Mouse (Mus musculus) gastrocnemius, postnatal 14 days (tissue): ENCODE data around the gene Ccnyl1. TPM values are rescaled to one million over a fixed set of nuclear protein-coding genes. Genes with fewer than 3 reads are reported as not detected.
A peak's percentile ranks its signal among the peaks of the same experiment; 100 is the strongest.
"Not testable (repeated sequence)": the region's sequence is repeated elsewhere in the genome, so short reads cannot be mapped to it uniquely, and the experiment has no call there.

Source experiments
- DNase-seq: peaks from one replicate; pipeline ENCODE4 v3.0.0; 2021; ENCODE audit warnings: mixed read lengths
- intact Hi-C: fragments of 180-260 bp; cut with DNase I; formaldehyde crosslinking; loops from one replicate; pipeline ENCODE4 v1.15.1; 2025; ENCODE audit warnings: low total_unique reads
- long read RNA-seq, 2 experiments: library from polyadenylated mRNA; stranded (forward); transcript quantifications; one replicate each; pipeline ENCODE4 v2.0.0; 2021
- total RNA-seq, 2 experiments: library from RNA; stranded (reverse); gene quantifications; 2 replicates each; pipeline ENCODE4 v1.2.3; 2021

Ccnyl1 gene
- 10 to 100 TPM; 17.6 to 22.7 TPM for total RNA-seq
- long read RNA-seq, experiment 1, transcript Ccnyl1-201 (10 exons, 2,923 nt) = major isoform, 5 of 7 reads
- long read RNA-seq, experiment 1, partial matches to known transcripts = 0 of 7 reads
- long read RNA-seq, experiment 1, other reads (novel, unspliced or antisense) = 2 of 7 reads
- long read RNA-seq, experiment 2, partial matches to known transcripts = 0 of 7 reads
- long read RNA-seq, experiment 2, other reads (novel, unspliced or antisense) = 4 of 7 reads

DNA sequence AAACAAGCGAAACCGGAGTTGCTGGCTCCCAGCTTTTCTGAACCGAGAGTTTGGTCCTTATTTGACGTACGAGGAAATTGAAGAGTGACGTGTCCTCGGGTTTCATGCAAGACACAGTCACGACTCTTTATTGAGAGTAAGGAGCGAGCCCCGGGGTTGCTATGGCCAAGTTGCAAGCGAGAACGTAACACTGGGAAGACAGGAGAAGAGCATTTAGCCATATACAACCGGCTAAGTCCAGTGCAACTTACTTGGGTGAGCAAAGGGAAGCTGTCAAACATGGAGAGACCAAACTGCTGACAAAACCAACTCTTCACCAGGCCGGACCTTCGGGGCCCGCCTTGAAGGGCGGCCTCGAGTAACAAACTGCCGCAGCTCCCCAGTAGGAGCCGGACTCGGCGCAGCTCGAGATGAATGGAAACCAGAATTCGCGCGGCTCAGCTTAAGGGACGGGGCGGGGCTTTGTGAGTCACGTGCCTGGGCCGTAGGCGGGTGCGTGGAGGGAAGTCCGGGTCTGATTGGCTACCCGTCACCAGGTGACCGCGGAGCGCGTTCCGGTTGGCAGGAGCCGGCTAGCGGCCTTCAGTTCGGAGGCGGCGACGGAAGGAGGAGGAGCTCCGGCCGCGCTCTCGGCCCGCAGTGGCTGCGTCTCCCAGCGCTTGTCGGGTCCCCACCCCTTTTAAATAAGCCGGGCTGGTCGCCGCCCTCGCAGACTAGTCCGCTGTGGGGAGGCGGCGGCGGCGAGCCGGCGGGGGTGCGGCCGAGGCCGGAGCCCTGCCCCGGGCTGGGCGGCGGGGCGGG, at the start of gene Ccnyl1:
Gene Ccnyl1 (plus strand): TSS at position 243 of the 801 bp plus-strand sequence.
- intact Hi-C loops = no loop called here

DNA sequence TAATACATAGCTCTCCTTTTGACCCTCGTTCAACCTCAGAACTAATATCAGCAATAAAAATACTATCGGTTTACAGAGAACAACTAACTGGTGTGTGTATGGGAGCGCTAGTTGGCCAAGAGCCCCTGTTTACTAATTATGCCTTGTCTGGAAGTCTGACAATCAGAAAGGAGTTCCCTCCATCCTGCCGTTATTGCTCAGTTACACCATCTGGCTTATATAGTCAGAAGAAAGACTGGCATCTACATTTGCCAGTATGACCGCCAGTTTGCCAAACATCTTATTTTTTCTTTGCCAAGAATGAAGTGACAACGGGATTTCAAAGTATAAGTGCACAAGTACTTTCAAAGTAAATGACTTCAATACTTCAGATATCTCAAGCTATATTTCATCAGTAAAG, 49.2 kb upstream of the Ccnyl1 start:
- no peak for DNase-seq
- intact Hi-C loops = no loop called here

More for the DNA sequence above, at the start of gene Ccnyl1:
- peak; percentile 99 for DNase-seq

DNA sequence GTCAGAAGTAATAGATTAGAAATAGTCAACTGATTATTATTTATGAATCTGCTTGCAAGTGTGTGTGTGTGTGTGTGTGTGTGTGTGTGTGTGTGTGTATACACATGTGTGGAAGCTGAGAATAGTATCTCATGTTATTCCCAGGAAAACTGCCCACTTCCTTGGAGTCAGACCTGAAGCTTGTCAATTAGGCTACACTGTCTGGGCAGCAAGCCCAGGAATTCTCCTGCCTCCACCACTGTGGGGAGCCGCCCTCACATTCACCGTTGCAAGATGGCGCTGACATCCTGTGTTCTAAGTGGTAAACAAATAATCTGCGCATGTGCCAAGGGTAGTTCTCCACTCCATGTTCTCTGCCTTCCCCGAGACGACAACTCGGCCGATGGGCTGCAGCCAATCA, 47.7 kb upstream of the Ccnyl1 start:
- DNase-seq, intact Hi-C loops: not testable (repeated sequence)

DNA sequence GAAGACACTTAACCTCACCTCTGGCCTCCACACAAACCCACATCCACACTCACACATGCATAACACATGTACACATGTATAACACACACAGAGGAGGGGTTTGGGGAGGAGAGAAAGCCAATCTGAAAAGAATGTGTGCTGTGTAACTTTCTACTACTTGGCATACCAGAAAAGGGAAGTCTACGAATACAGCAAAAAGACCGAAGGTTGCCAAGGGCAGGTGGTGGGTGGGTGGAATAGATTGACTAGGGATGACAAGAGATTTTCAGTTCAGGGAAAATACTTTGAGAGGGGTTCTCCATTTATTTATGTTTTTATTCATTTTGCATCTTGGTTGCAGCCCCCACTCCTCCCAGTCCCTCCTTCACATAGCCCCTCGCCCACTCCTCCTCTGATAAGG, 45.7 kb upstream of the Ccnyl1 start:
- intact Hi-C loops = no loop called here
- no peak for DNase-seq

DNA sequence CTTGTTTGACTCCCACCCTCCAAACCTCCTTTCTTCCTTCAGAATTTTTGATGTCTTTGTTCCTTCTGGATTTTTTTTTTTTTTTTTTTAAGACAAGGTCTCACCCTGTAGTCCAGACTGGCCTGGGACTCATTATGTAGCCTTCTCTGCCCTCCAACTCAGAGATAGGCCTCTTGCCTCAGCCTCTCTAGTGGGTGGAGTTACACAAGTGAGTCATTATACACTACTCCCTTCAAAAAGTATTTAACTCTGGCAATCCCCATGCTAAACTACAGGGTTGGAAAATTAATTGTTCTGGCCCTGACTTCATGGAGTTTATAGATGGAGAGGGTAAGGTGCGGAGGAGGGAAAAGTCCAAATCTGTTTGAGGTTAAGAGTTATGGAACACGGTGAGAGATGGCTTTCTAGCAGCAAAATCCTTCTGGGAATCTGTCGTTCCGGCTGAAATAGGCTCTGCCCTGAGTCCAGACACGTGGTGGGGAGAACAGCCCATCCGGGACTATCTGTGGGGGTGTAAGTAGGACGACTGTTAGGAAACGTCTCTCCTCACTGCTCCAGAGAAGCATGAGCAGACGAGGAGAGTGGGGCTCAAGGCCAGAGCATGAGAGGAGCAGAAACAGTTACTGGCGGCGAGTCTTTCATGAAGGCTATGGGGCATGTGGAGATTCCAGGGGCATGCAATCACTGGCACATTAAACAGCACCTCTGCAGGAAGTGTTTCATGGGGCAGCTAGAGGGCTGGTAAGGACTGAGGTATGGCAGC, 40.7 kb upstream of the Ccnyl1 start:
- intact Hi-C loops = no loop called here
- DNase-seq = peak; percentile 20

DNA sequence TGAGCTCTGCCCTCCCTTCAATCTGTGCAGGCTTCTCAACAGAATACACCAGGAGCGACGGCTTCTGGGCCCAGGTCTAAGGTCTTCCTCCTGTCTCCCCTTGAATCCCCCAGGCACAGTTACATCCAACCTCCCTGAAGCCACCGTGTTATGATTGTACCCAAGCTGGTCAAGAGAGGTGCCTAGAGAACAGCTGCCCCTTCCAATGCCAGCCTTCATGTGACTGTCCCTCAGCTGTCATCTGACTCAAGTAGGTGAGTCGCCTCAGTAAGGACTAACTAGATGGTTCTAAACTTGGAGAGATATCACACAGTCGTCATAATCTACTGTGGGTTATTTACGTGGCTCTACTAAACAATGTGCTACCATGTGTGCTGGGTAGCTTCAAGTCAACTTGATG, 36.6 kb upstream of the Ccnyl1 start:
- no peak for DNase-seq
- intact Hi-C loops = no loop called here

DNA sequence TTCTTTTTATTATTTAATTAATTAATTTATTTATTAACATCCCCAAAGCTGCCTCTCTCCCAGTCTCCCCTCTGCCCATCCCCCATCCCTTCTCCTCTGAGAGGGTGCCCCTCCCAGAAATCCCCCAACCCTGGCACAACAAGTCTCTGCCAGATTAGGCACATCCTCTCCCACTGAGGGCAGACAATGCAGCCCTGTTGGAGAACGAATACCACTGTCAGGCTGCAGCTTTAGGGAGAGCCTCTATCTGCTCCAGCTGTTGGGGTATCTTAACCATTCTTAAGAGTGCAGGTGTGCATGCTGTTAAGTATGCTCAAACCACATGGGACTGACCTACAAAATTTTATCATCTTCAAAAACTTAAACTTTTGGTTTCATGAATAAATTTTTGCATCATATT, 34.8 kb upstream of the Ccnyl1 start:
- intact Hi-C loops = no loop called here
- DNase-seq = no peak

DNA sequence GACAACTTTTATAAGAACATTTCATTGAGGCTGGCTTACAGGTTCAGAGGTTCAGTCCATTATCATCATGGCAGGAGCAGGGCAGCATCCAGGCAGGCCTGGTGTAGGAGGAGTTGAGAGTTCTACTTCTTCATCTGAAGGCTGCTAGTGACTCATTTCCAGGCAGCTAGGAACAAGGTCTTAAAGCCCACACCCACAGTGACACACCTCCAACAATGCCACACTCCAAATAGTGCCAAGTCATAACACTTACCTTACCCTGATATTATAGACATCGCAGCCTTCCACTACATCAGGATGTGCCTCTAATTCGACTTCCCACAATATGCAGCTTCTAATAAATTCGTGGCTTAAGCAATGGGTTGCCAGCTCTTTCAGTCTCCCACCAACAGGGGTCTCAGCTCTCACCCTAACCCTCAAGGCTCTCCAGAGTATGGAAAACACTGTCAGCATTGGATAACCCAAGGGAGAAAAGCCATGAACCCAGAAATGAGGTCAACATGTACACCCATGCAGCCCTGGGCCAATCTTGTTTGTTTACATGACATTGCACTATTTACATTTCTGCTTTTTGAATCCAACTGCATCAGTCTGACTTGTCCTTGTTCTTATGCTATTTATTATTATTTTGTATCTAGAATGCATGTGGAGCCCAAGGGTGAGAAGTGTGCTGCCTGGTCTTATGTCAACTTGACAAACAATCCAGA, 33.7 kb upstream of the Ccnyl1 start:
- intact Hi-C loops = no loop called here

DNA sequence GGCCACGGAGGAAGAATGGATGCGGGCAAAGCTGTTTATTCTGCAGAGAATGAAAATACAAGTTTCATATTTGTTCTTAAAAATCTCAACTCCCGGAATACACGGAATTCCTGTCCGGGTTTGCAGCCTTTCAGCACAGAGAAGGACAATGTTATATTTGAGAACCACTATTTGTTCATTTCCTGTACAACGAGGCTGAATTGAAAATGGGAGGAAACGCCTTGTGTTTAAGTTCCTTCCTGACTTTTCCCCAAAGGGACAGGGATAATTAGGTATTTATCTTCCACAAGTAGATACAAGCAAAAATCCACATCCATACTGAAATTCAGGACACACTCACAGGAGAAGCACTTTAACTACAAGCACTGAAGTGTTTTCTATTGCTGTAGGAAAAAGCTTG, 31.4 kb upstream of the Ccnyl1 start:
- intact Hi-C loops = no loop called here
- DNase-seq = no peak

More for the DNA sequence above, 33.7 kb upstream of the Ccnyl1 start:
- DNase-seq = no peak

DNA sequence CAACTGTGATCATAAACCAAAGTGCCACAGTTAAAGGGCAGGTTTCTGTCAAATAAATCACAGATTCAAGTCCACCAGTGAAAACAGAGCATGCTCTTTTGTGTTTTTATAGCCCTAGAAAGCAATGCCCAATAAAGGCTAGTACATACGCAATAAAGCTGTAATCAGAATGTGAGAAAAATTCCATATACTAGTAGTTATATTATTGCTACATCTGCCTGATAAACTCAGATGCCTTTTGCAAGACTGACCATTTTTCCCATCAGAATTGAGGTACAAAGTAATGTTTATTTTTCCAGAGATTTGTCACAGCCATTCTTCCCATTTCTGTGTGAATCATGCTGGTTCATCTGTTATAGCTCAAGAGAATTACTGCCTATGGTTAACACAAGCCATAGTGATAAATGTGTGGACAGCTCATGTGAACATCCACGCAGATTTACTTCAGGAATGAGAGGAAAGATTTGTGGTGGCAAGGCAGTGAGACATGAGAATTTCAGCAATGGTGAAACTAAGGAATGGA, 23.1 kb upstream of the Ccnyl1 start:
- DNase-seq = no peak
- intact Hi-C loops = no loop called here

DNA sequence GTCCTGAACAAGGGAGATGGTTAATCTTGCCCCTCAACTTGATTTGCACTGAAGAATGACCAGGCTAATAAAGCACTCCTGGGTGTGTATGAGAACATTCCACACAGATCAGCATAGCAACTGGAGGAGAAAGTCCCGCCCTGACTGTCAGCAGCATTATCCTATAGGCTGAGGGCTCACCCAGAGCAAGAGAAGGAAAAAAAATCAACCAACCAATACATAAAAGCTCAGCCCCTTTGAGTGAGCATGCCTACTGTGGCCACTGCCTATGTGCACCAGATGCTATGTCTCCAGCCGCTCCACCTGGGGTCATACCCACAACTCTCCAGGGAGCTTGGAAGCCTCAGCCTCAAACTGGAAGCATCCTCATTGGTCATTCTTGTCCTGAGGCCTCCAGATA, 20.8 kb upstream of the Ccnyl1 start:
- intact Hi-C loops = no loop called here
- DNase-seq = no peak

DNA sequence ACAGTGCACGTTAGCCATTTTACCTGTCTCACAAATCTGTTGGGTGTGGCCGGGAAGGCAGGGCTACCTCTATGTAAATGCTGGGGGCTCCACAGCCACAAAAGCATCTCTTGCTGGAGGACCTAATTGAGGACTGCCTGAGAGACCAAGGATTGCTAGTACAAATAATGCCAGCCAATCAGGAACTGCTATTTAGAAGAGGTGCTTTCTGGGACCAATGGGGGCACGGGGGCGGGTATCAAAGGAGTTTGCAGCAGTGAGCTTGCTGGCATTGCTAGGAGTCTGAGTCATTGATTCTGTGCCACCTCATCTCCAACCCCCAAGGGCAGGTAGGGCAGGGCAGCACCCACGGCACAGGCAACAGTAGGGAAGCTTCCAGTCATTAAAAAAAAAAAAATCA, 16.3 kb upstream of the Ccnyl1 start:
- DNase-seq = no peak
- intact Hi-C loops = no loop called here

DNA sequence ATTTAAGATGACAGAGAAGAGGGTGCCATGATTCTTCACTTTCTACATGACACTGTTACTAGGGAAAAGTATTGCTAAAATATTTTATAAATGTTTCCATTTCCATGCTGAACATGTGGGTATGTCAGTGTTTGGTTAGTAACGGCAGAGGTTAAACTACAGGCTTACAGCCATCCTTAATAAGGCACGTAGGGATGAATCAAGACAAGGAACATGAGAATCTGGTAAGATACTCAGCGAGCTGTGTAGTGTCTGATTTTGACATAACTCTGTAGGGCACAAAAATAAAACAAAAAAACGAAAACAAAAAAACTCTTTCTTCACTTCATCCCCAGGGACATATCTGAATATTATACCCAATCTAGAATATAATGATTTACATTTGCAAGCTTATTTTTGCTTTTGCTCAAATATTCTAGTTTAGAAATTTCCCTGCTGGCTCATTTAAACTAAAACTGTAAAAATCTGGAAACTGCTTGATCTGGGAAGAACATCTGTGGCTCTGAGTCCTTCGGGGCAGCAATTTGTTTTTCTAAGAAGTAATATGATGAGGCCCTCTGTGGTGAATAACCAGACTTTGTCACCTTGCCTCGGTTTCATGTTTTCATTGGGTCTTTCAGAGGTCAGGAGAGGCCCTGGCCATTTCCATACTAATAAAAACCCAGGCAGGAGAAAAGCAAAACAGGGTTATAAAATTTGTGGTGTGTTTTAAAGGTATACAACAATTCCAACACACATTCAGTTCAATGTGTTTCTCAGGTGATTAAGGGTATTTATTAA, 14.0 kb upstream of the Ccnyl1 start:
- no peak for DNase-seq
- intact Hi-C loops = no loop called here

DNA sequence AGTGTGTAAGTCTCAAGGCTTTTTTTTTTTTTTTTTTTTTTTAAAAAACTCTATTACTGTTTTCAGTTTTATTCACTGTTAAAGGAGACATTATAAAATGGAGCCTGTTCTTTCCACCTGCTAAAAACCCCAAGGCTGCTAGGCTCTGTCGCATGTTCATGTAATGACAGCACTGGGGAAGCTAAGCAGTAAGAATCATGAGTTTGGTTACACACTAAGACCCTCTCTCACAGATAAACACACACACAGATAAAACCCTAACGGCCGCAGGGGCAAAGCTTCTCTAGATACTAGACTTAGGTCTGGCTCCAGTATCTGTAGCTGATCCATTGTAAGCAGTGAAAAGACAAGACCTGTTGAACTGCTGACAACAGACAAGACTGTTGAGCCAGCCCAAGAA, 8.8 kb upstream of the Ccnyl1 start:
- DNase-seq = no peak
- intact Hi-C loops = loop anchor here (10.0 kb wide), 1 partner anchor 57 kb away; no protein-coding TSS in a partner anchor

DNA sequence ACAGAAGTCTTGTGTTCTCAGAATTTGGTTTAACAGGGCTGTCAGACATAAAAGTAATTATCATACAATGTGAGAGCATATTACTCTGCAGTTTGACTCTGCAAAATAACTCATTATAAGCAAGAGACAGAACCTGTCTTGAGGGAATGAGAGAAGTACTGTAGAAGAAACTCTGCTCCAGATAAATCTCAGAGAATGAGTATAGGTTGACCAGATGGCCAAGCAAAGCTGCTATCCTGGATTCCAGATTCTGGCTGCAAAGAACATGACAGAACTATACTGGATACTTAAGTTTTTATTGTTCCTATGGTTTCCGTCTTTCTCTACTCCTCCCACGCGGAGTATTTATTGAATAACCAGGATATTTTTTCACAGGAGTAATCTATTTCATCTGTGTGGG, 7.2 kb upstream of the Ccnyl1 start:
- intact Hi-C loops = loop anchor here (10.0 kb wide), 1 partner anchor 58 kb away; no protein-coding TSS in a partner anchor
- DNase-seq = no peak

DNA sequence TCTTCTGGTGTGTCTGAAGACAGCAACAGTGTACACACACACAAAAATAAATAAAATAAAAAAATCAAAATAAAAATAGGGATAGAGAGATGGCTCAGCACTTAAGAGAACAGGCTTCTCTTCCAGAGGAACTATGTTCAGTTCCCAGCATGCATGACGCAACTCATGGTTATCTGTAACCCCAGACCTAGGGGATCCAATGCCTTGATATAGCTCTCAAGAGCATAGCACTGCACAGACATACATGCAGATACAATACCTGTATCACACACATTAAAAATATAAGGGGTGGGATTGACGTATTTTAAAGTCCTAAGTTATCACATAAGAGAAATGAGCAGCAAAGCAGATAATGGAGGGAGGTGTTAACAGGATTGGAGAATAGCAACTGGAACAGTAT, 5.8 kb upstream of the Ccnyl1 start:
- intact Hi-C loops = loop anchor here (10.0 kb wide), 1 partner anchor 60 kb away; no protein-coding TSS in a partner anchor
- DNase-seq = no peak

DNA sequence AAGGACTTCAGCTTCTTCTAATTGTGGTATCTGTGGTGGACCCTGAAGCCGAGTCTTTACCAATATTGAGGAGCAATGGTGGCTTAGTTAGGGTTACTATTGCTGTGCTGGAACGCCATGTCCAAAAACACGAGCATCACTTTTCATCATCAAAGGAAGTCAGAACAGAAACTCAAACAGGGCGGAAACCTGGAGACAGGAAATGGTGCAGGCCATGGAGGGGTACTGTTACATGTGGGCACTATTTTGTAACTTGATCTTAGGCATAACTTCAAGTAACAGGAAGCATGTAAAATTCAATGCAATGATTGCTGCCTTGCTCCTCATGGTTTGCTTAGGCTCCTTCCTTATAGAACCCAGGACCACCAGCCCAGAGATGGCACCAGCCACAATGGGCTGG, 2.2 kb upstream of the Ccnyl1 start:
- intact Hi-C loops = loop anchor here (10.0 kb wide), 1 partner anchor 63 kb away; no protein-coding TSS in a partner anchor
- DNase-seq = no peak

DNA sequence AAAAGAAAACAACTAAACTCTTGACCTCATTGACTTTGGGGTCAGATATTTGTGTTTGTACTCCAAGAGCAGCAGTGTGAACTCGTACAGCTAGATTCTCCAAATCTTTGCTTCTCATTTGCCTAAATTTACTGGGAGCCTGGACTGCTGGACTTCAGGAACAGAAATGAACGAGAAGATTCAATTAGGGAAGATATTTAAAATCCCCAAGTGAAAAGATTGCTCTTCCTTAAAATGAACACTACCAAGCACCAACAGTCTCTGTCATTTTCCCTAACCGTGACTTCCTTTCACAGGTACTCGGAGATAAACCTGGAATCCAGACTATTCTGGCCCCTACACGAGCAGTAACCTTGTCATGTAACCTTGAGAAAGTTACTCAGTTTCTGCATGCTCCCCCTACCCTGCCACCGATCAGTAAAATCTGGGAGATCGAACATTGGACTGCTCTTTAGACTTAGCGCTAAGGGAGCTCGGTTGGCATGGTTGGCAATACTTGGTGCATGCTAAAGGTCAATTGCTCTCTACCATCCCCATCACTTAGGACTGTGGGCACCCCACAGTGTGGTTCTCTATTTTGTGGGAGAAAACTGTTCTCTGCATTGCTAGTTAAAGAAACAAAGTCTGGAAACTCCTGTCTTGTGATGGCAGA, 568 bp upstream of the Ccnyl1 start:
- no peak for DNase-seq
- intact Hi-C loops = loop anchor here (10.0 kb wide), 1 partner anchor 65 kb away; no protein-coding TSS in a partner anchor
